Mouse (Mus musculus): ENCODE measurements at regions not wholly inside any gene's neighbourhood (a gene's known extent, or its start where the extent isn't known, plus 50 kb on each side); places are given as distances from the start of the nearest gene placed in this dataset.

GRCm38 (mm10) chr14:103906417-103907070 lies 62.3 kb upstream of the Ednrb start:
- H3K36me3 ChIP-seq (ENCODE audit: control insufficient read depth, insufficient read depth, low read length, poor library complexity, severe bottlenecking) = no peaks in the 10 kb centered on the region
- no peaks in the 10 kb centered on the region for H3K27me3 ChIP-seq (ENCODE audit: control insufficient read depth, insufficient read depth, low read length, poor library complexity, severe bottlenecking)
- DNase-seq (ENCODE audit: low read depth, low spot score) = no peak

- H3K36me3 ChIP-seq (ENCODE audit: control insufficient read depth, insufficient read depth, low read length, poor library complexity, severe bottlenecking) = no peaks in the 10 kb centered on the region
- H3K27me3 ChIP-seq (ENCODE audit: control insufficient read depth, insufficient read depth, low read length, poor library complexity, severe bottlenecking) = no peaks in the 10 kb centered on the region
- DNase-seq (ENCODE audit: low read depth, low spot score) = no peak
Measured at GRCm38 (mm10) chr14:103900817-103901216, 56.6 kb upstream of the Ednrb start.

GRCm38 (mm10) chr14:103899111-103899814 lies 55.1 kb upstream of the Ednrb start:
- H3K36me3 ChIP-seq (ENCODE audit: control insufficient read depth, insufficient read depth, low read length, poor library complexity, severe bottlenecking) = no peaks in the 10 kb centered on the region
- no peaks in the 10 kb centered on the region for H3K27me3 ChIP-seq (ENCODE audit: control insufficient read depth, insufficient read depth, low read length, poor library complexity, severe bottlenecking)
- DNase-seq (ENCODE audit: low read depth, low spot score) = no peak

GRCm38 (mm10) chr14:103898689-103899088 lies 54.5 kb upstream of the Ednrb start:
- Histone ChIP-seq H3K27me3 (ENCODE audit: control insufficient read depth, insufficient read depth, low read length, poor library complexity, severe bottlenecking) (no peaks in the 10 kb centered on the region), H3K36me3 (ENCODE audit: control insufficient read depth, insufficient read depth, low read length, poor library complexity, severe bottlenecking) (no peaks in the 10 kb centered on the region)
- DNase-seq (ENCODE audit: low read depth, low spot score) = no peak

- Histone ChIP-seq H3K36me3 (ENCODE audit: control insufficient read depth, insufficient read depth, low read length, poor library complexity, severe bottlenecking) (no peaks in the 10 kb centered on the region), H3K27me3 (ENCODE audit: control insufficient read depth, insufficient read depth, low read length, poor library complexity, severe bottlenecking) (no peaks in the 10 kb centered on the region)
- DNase-seq (ENCODE audit: low read depth, low spot score) = no peak
Measured at GRCm38 (mm10) chr14:103895261-103895660, 51.1 kb upstream of the Ednrb start.
